Mouse (Mus musculus) olfactory bulb, adult 2 months (tissue): ENCODE data around the gene Eif4e1b. TPM values are rescaled to one million over a fixed set of nuclear protein-coding genes. Genes with fewer than 3 reads are reported as not detected.
"Not testable (repeated sequence)": the region's sequence is repeated elsewhere in the genome, so short reads cannot be mapped to it uniquely, and the experiment has no call there.

Experiments used
- H3K27ac ChIP-seq: fragments of 200-500 bp; 2 replicates; pipeline ENCODE4 v1.5.1; 2012; ENCODE audit warnings: low read depth, low read length; ENCODE audit not compliant: insufficient read depth
- H3K4me1 ChIP-seq: fragments of 200-500 bp; 2 replicates; pipeline ENCODE4 v1.6.1; 2012; ENCODE audit warnings: low read length; ENCODE audit not compliant: control insufficient read depth, insufficient read depth
- H3K4me3 ChIP-seq: fragments of 200-500 bp; 2 replicates; pipeline ENCODE4 v1.5.1; 2012; ENCODE audit warnings: mild to moderate bottlenecking, low read depth, low read length, moderate library complexity; ENCODE audit not compliant: insufficient read depth
- CTCF ChIP-seq: fragments of 200-500 bp; IDR thresholded peaks from 2 replicates; pipeline ENCODE4 v1.5.1; 2012; ENCODE audit warnings: low read depth, mild to moderate bottlenecking, low read length, moderate library complexity; ENCODE audit not compliant: insufficient read depth
- POLR2A ChIP-seq: fragments of 200-500 bp; IDR thresholded peaks from 2 replicates; pipeline ENCODE4 v1.6.1; 2012; ENCODE audit warnings: mild to moderate bottlenecking, low read depth, low read length, moderate library complexity; ENCODE audit not compliant: insufficient read depth
- whole genome bisulfite sequencing: fragments of 180-500 bp; shearing (Covaris S2); methylation state at CpG from one replicate; pipeline ENCODE4 v1.1.7; 2018; 5-methylcytosine and 5-hydroxymethylcytosine counted together
- polyA plus RNA-seq: library from polyadenylated mRNA; stranded (reverse); fragments of >200 nt; gene quantifications from 2 replicates; pipeline ENCODE4 v1.2.4, GENCODE M21; 2012; ENCODE audit warnings: low replicate concordance; ENCODE audit not compliant: missing spikeins, insufficient read depth, insufficient read length

Gene Eif4e1b
- polyA plus RNA-seq, 1 experiment = not detected

DNA sequence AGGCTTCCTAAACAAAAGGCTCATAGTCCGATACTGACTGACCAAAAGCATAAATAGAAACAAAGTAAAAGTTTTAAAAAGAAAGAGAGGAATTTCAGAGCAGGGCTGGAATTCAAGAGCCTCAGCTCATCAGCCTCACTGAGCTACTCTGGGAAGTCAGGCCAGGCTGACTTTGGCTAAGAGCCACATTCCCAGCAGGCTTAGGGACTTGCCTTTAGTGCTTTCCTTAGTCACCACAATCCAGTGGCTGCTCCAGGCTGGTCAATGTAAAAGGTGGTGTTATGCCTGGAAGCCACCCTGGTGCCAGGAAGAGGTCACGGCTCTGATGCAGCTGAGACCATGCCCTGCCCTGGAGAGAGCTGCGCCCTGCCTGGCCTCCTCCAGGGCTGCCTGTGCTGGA is 3.2 kb upstream of the Eif4e1b start:
- Histone ChIP-seq H3K27ac (no peak overlapping the region), H3K4me1 (peaks cover 6% of the 10 kb centered on the region; the same call in 1 of the 2 replicates), H3K4me3 (no peak overlapping the region)
- 69% methylated on average over 3 of the region's 3 CpGs for WGBS
- TF ChIP-seq CTCF (no peak), POLR2A (no peak)

DNA sequence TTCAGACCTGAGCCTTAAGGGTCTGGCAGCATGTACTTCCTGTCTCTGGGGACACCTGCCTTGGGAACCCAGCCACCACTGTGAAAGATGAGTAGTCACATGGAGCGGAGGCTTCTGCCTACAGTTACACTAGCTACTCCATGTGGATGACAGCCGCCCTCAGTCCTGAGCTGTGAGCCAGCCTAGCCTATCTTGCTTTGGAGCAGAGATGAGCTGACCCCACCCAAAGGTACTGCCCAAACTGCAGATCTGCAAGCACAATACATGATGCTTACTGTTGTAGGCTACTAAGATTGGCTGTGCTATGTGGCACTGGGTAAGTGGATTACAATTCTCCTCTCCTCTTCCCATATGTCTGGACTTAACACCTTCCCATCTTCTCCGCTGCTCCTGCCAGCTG is 2.7 kb upstream of the Eif4e1b start:
- TF ChIP-seq CTCF (no peak), POLR2A (no peak)
- H3K4me1 ChIP-seq = peaks cover 6% of the 10 kb centered on the region; the same call in 1 of the 2 replicates
- H3K4me3 ChIP-seq = no peak overlapping the region
- no peak overlapping the region for H3K27ac ChIP-seq
- WGBS = 90% methylated on average over 3 of the region's 3 CpGs

DNA sequence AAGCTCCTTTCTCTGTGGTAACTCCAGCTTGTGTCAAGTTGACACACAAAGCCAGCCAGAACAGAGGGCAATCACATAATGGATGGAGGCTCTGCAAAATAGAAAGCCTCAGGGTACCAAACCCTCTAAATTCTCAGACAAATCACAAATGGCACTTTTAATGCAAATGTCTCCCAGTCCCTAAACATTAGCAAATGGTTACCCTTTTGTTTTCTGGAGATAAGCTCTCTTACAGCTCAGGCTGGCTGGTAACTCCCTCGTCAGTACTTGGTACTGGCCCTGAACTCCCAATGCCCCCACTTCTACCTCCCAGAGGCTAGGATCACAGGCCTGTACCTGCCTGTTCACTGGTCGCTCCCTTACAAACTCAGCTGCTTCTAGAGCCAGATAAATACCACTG is 563 bp upstream of the Eif4e1b start:
- TF ChIP-seq CTCF = no peak
- TF ChIP-seq POLR2A = no peak
- WGBS = 88% methylated on average over 2 of the region's 2 CpGs
- Histone ChIP-seq H3K4me1 (peaks cover 6% of the 10 kb centered on the region; the same call in 1 of the 2 replicates), H3K27ac (no peak overlapping the region), H3K4me3 (no peak overlapping the region)

DNA sequence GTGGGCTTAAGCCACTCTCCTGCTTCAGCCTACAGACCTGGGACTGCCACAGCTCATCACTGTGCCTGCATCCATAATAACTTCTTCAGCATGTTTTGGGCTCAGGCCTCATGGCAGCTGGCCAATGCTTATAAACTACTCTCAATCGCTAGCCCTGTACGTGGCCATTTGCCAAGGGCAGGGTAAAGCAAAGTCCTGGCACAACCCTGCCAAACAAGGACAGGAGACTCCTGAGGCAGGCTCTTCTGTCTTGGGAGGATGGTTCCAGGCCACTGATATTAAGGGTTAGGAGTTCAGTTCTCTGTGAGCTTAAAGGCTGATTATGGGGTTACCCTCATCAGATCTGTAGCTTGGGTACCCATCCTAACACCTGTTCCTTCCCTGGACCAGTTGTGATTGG is 3.8 kb downstream of the Eif4e1b start:
- H3K4me1 ChIP-seq = peaks cover 16% of the 10 kb centered on the region
- 48% methylated on average over 2 of the region's 2 CpGs for WGBS
- not testable (repeated sequence) for H3K27ac ChIP-seq, H3K4me3 ChIP-seq

DNA sequence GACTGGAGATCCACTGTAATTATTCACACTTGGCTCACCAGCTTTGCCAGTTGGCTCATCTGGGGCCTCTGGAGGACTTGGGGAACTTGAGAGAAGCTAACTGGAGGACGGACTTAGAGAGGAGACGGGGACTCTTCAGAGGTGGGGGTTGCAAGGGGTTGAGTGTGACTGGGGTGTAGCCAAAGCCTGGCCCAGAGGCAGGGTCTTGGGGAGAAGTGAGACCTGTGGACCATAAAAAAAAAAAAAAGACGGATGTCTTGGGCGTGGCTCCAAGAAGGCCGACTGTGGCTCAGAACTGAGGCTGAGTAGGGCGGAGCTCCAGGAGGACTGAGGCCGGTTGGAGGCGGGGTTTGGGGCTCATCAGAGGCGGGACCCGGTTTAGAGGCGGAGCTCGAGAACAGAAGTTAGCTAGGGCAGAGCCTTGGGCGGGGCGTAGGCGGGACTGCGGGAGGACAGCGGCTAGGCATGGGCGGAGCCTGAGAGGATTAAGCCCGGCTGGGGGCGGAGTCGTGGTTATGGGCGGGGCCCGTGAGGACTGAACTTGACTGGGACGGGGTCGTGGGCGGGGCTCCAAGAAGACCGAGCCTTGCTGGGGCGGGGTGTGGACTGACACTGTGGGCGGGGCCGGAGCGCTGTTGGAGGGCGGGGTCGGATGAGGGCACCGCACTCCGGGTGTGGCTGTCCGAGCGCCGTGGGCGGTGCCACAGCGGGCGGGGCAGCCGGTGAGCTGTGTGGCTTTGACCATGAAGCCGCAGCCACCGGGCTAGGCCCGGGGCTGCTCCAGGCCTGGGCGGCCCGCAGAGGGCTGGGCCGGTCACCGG is 5.2 kb downstream of the Eif4e1b start, which contains the start of gene Tspan17:
Gene Tspan17 (plus strand): TSS at position 638 of the 821 bp plus-strand sequence.
- Histone ChIP-seq H3K4me3 (peak within 1 kb of the TSS; percentile 47), H3K4me1 (peaks cover 16% of the 10 kb centered on the region), H3K27ac (no peak within 1 kb of the TSS)
- 4% methylated on average over 48 of the region's 49 CpGs for WGBS
- TF ChIP-seq POLR2A = no peak
- no peak for TF ChIP-seq CTCF

DNA sequence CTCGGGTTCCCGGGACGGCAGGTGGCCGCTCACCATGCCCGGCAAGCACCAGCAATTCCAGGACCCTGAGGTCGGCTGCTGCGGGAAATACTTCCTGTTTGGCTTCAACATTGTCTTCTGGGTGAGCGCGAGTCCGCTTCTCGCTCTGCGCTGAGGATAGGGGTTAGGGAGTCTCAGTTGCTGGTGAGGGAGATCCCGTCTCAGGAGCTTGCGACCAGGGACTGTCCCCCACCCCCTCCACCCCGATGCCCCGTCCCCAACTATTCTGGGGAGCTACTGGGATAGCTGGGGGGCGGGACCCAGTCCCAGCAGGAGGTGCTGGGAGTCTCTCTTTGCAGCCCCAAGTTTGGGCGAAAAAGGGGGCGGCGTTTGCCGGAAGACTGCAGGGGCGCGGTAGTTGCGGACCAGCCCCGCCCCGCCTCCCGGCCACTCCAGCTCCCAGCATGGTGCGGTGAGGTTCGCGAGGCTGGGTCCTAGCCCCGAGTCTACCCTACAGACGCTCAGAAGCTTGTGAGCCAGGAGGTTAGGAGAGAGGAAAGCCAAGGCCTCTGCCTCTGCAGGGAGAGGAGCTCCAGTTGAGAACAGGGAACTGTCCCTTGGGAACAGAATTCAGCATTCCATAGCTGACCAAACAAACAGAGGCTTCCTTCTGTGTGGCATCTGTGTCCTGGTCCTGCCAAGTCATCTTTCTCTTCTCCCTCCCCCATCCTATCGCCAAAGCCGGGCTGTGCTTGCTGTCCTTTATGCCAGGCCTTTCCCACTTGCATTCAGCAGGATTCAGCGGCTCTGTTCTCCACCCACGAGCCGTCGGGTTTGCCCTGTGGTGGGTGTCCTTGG is 6.0 kb downstream of the Eif4e1b start:
- H3K4me1 ChIP-seq = peaks cover 16% of the 10 kb centered on the region
- no peak overlapping the region for H3K27ac ChIP-seq
- no peak for TF ChIP-seq CTCF
- TF ChIP-seq POLR2A = no peak
- 1% methylated on average over 37 of the region's 38 CpGs for WGBS
- peak overlapping the region; percentile 47 for H3K4me3 ChIP-seq

DNA sequence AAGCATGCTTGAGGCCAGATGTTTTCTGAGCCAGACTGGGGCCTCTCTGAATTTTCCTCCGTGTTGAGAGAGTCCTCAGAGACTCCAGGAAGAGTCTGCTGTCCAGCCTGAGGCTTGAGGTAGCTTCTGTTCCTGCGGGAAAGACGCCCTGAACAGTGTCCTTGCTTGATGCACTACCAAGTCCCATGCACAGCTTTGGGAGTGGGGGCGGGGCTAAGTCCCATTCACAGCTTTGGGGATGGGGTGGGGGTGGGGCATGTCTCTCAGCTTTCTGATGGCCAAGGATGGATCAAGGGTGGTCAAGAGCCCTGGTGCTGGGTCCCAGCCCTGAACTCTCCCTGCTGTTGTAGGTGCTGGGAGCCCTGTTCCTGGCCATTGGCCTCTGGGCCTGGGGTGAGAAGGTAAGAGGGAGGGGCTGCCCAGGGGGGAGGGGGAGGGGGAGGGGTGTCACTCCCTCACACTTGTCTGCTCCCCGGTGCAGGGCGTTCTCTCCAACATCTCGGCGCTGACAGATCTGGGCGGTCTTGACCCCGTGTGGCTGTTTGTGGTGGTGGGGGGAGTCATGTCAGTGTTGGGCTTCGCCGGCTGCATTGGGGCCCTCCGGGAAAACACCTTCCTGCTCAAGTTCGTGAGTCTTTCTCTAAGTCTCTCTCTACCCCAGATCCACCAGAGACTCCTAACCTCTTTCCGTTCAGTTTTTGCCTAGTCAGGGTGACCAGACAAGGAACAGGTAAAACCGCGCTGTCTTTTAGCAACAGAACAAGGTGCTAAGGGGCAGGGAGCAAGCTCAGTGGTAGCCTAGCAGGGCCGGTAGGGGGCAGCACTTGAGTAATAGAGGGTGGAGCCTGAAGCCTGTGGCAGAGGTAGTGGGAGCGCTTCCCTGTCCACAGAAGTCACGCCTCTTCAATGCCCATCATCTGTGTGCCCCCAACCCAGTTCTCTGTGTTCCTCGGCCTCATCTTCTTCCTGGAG is 8.7 kb downstream of the Eif4e1b start:
- no peak overlapping the region for H3K27ac ChIP-seq
- WGBS = 34% methylated on average over 21 of the region's 21 CpGs
- TF ChIP-seq POLR2A (no peak), CTCF (no peak)

DNA sequence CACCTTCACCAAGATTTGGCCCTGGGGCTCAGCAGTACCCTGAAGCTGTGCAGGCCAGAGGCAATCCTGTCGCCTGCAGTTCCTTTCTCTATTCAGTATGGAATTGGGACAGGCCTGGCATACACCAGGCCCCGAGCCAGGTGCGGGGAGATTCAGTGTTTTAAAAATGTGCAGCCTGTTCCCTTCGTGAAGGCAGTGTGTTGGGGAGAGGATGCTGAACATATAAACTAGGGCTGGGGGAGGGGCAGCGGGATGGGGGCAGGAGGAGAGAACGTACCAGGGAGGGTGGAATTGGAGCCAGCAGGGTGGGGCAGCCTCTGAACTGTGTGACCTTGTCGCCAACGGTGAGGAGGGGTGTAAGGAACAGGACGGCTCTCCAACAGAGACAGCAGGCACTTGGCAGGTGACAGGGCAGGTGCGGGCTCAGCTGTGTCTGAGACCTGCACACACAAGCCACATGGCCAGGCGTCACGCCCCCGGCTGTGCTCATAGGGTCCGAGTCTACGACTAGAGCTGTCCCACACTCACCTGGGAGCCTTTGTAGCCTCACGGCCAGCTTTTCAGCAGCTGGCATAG is 10.3 kb downstream of the Eif4e1b start:
- Histone ChIP-seq H3K4me1 (peaks cover 11% of the 10 kb centered on the region), H3K27ac (no peak overlapping the region), H3K4me3 (no peak overlapping the region)
- 80% methylated on average over 16 of the region's 16 CpGs for WGBS
- TF ChIP-seq CTCF = no peak
- TF ChIP-seq POLR2A = no peak

More for the DNA sequence above, 8.7 kb downstream of the Eif4e1b start:
- Histone ChIP-seq H3K4me3 (no peak overlapping the region), H3K4me1 (peaks cover 16% of the 10 kb centered on the region)
